Mouse (Mus musculus) WW6 (cell line): ENCODE data around the gene Ppp2r1b.

Source experiments
- DNase-seq: peaks from one replicate; pipeline ENCODE4 v3.0.0-alpha.2; 2013; ENCODE audit warnings: low read depth, low spot score

Ppp2r1b gene

DNA sequence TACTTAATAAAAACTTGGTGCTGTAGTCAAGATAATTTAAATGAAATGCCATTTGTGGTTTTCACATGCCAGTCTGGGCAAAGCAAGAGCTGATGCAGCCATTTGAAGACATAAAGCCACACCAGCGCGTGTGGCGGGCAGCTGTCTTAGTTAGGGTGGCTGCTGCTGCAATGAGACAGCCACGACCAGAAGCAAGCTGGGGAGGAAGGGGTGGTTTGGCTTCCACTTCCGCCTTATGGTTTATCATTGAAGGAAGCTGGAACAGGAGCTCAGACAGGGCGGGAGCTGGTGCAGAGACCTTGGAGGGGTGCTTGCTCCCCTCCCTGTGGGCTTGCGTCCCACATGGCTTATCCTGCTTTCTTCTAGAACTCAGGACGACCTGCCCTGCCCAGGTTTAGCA, 20.7 kb downstream of the Ppp2r1b start:
- no peak for DNase-seq

DNA sequence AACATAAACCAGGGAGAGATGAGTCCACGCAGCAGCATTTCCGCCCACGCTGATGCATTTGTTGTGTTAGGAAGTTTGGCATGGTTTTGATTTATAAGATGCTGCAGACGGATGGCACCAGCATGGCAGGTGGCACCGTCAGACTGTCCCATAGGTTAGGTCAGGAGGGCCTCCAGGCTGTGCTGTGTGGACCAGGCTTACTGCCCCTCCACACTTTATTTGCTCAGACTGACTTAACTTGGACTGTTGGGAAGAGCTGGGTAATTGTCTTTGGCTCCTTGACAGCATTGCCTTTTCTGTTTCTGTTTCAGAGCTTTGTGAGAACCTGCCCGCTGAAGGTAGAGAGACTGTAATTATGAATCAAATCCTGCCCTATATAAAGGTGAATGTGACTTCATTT, 21.9 kb downstream of the Ppp2r1b start:
- no peak for DNase-seq

DNA sequence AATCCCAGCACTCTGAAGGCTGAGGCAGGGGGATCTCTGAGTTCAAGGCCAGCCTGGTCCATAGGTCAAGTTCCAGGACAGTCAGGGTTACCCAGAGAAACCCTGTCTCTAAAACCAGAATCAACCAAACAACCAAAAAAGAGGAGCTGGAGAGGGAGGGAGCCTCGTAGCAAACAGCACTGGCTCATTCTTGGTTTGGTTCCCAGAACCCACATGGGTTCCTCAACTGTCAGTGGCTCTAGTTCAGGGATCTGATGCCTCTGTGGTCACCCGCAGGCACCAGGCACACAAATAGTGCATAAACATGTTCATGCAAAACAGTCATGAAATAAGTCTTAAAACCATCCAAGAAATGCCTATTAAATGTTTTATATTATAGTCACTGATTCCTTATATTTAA, 23.1 kb downstream of the Ppp2r1b start:
- no peak for DNase-seq

DNA sequence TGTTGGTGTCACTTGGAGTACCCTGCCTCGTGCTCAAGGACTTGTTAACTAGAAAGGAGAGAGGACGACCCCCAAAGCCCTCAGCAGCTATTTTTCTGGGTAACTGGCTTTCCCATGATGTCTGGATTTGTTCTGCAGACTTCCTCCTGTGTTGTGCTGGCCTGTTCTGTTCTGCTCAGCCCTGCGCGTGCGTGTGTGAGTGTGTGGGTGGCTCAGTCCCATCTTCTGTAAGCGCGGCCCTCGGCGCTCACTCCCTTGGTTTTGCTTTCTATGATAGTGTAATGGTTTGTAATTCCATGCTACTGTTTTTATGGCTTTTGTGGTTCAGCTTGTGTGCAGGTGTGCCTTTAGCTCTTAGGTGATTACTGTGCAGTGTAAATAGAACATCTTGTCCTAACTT, 28.1 kb downstream of the Ppp2r1b start:
- no peak for DNase-seq

DNA sequence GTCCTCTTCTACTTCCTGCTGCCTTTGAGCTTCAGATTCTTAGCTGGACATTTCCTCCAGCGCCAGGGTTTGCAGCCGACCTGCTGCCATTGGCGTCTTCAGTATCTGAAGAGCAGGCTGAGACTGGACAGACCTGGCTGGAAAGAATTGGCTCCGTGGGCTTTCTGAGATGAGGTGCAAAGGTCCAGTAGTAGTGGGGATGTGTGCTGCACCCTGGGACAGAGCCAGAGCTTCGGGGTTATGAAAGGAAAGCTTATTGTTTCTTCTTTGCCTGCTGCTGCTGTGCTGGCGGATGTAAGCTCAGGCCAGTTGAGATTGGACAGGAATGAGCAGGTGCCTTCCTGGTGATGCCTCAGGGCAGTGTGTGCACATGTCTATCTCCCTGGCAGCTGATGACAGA, 28.9 kb downstream of the Ppp2r1b start:
- DNase-seq: no peak

DNA sequence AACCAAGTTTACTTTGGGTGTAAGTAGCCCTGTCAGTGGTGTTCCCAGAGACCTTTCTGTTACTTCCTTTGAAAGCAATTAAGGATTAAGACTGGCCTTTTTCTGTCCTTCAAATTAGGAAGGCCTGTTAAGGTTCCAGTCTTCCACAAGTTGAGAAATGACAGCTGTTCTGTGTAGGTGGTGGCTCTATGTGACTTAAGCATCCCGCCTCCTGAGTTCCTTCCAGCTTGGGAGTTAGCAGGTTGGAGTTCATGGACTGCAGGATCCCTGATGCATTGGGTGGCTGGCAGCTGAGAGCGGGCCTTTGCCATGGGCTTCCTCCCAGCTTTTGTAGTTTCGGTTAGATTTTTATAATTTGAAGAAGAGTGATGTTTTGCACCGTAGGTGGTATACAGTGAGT, 30.4 kb downstream of the Ppp2r1b start:
- DNase-seq: no peak

DNA sequence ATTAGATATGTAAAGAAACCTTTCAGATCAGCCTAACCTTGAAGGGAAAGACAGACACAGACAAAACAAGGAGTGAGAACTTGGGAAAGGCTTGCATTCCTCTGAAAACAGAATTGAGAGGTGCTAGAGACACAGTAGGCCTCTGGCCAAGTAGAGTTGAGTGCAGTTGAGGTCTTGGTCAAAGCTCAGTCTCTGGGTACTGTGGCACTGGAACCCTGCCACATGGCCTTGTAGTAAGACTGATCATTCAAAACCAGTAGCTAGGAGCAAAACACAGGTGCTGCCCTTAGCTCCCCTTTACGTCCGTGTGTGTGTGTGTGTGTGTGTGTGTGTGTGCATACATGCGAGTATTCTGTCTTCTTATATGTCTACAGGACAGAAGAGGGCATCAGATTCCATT, 31.2 kb downstream of the Ppp2r1b start:
- DNase-seq: no peak

DNA sequence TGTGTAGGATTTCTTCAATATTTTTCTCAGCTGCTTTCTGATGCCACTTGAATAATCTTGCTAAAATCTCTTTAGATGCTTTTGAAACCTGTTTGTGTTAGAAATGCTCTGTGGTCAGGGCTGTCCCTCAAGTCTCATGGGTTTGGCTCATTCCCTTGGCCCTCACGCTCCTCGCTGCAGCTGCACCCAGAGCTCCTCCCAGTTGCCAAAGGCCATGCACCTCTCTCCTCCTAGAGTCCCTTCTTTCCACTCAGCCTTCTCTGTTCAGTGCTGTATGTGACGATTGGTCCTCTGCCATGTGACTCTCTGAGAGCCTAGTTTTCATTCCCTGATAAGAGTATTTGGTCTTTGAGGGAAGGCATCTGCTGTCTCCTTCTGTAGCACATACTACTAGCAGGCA, 32.3 kb downstream of the Ppp2r1b start:
- no peak for DNase-seq

DNA sequence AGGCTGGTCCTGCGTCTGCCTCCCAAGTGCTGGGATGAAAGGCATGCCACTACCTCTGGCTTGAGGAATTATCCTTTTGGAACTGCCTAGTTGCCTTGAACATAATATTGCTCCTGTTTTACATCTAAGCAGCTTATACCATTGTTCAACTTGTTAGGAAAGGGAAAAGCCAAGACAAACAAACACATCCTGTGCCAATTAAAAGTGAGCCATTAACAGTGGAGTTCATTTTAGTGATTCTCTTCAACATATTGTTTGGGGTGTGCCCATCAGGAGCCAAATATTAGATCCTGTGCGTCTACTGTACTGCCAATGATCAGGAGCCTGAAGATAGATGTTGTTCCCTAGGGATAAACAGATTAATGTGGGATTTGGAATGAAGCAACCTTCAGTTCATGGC, 37.1 kb downstream of the Ppp2r1b start:
- no peak for DNase-seq

DNA sequence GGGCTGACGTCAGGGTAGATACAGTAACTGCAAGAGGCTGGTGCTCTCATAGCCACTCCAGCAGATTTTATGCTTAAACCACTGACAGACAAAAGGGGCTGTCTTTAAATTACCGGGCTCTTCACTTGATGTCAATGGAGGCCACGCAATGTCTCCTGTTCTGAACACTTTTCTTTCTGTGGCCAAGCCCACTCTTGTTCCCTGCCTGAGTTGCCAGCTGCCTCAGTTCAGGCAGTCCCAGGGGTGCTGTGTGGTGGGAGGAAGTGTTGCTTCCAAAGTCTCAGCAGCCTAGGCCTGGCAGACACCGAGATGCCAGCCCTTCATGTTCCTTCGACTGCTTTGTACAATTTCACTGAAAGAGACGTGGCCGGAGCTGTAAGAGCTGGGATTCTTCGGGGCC, 39.0 kb downstream of the Ppp2r1b start:
- DNase-seq: no peak

DNA sequence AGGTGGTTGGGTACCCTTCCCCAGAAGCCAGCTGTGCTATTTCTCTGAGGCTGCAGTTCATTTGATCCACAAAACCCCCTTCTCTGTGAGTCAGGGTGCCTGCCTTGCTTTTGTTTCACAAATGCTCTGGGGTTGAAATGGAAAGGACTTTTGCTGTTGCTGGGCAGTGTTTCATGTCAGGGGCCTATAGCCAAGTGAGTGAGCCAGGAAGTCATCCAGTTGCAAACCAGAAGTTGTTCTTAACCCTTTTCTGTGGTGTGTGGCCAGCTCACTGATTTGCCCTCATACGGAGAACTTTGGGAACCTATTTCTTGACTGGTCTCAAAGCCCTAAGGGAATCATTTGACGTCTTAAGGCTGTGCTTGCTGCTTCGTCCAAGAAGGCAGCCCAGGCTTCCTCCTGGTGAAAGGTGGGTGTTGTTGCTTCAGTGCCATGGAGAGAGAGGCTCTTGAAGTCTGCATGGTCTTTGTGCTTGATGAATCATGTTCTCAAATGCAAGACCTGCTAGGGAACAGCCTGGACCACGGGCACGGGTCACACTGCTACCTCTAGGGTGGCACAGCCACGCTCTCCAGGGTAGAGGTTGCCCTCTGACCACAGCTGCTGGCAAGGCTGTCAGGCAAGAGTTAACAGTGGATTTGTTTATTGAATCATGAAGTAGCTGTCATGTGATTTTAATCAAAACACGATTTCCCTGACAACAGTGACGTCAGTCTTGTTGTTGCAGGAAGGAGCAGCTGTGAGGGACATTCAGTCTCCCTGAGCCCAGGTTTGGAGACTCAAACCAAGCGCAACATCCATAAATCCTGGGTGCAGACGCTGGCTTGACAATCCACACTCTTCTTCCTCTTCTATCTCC, 39.9 kb downstream of the Ppp2r1b start:
- DNase-seq: no peak

DNA sequence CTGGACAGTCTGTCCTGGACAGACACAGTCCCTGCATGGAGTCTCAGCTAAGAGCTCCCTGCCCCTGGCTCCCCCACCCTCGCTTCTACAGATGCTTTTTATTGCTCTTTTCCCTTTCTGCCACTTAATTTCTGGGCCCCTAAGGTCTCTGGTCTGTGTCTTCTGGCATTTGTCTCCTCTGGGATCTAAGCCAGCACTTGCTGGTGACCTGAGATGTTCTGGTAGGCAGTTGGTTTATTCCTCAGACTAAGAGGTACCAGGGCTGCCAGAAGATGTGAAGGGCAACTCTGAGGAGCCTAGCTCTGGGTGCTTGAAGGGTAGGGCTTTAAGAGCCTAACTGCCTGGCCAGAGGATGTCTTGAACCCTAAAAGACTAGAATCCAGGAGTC, 40.5 kb downstream of the Ppp2r1b start:
- no peak for DNase-seq

DNA sequence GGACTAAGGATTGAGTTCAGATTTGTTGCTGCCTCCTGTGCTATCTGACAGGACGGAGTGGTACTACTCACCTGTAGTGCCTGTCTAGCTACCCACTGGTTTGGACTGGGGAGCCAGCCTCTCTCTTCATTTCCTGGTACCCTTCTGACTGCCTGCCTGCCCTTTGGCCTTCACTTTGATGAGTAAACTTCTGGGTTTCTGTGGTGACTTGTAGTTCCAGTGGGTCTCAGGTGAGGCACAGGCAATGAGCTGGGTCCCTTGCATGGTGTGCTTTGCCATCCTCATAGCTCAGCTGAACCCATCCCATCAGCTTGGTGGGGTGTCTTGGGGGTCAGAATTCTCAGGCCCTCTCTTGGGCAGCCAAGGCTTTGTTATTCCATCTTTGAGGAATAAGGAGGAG, 41.8 kb downstream of the Ppp2r1b start:
- DNase-seq: no peak

DNA sequence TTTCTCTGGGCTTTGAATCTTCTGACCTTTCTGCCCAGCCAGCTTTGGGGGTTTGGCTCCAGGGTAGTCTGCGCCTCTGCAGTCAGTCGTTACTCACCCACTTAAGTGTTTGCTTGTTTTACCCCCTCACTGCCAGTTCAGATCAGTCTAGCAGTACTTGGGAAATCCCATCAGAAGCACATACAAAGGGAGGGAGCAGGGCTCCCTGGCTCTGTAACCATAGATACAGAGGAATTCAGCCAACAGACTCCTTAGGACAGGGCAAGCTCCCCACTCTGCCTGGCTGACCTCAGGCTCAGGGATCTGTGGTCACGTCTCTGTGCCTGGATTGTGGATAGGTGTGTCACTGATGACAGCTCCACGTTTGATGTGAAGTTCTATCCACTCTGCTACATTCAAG, 42.2 kb downstream of the Ppp2r1b start:
- no peak for DNase-seq

DNA sequence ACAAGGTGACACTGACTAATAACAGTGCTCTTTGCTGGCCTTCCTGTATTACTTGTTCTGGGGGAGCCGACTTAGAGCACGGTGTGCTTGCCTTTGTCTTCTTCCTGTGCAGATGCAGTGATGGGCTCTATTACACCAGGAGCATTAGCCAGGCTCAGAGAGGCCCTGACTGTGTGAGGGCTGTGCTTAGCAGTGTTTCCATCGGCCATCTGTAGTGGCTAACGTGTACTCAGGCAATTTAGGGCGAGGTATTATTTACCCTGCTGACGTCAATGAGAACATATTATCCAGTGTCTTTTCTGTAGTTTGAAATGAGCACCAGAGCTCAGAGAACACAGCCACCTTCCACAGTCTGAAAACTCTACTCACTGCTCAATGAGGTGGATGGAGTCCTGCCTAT, 44.1 kb downstream of the Ppp2r1b start:
- no peak for DNase-seq

DNA sequence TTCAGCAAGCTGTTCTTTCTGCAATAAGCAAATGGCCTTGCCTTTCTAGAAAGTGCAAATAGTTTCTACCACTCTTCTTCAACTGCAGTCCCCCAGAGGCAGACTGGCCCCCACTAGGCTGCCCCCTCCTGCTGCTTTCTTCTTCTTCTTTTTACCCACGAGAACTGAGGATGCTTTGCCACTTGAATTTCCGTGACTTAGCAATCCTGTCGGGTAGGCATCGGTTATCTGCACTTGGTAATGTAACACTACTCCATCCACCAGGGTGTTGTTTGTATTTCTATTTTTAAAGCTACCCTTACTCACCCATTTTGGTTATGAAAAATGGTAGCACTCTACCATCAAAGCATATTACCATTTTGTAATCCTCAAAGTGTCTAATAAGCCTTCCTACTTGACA, 44.9 kb downstream of the Ppp2r1b start:
- no peak for DNase-seq

DNA sequence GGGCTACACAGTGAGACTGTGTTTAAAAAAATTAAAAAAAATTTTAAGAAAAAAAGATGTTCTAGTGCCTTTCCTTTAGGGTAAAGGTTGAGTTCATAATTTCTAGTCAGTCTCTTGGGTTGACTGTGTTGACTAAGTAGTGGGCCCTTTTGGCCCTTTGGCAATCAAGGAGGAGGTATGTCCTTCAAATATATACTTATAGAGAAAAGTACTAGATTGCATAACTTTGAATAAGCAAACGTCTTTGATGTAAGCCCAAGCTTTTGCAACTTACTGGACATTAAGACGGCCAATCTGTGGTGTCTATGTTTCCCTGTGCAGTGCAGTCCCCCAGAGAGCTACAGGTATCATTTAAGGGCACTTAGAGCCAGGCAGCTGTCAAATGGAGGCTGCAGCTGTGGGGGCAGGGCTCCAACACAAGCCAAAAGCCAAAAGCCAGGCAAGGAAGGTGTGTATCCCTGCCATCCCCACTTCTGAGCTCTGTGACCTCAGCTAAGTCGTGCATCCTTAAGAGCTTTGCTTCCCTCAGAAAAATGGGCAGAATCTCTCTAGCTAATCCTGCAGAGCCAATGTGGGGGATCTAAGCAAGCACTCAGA, 45.5 kb downstream of the Ppp2r1b start:
- no peak for DNase-seq

DNA sequence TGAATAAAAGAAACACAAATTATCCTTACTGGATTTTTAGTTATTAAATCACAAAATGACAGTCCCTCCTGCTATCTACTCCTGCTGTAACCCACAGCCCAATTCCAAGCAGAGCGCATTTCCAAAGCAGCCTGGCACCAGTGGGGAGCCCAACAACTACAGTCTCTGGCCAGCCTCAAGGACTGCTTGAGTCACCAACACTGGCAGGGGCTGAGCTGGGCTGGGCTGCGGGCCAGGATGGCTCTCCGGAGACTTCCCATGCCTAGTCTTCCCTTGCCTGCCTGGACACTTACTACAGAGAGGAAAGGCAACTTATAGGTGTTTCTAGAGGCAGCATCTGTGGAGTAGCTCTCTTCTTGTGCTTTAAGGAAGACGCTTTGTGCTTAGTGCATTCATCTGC, 48.6 kb downstream of the Ppp2r1b start:
- no peak for DNase-seq

DNA sequence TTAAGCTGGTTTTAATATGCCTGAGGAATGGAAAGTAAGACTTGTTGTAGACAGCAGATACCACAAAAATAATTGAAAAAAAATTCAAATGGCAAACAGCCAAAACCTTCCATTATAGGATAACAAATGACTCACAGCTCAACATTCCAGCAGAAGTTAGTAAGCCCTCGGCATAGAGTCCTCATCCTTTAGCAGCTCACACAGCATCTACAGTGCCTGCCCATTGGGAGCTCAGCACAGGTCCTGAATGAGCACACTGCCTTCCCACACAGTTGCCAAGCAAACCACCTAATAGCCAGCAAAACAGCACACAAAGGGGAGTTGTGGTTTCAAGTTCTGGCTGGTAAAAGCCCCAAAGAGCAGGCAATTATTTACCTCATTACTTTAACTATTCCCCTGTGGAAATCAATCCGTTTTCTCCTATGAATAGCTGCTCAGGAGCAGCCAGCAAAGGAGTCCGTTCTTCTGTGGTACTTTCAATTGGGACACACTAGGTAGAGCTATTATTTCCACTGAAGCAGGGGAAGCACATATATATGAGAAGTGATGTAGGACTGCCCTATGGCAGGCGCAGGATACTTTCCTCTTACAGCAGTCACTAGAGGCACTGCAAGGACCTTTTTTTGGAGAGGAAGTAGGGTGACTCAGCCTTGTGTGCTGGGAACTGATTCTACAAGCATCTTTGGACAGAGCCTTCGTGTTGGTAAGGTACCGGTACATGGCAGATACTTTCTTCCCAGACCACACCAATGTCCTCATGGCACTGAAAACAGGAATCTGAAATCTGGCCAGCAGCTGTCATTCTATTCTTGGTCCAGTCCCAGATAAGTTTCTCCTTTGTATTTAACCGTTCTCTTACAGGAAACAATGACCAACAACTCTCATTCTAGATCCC, 55.2 kb downstream of the Ppp2r1b start:
- DNase-seq: no peak

DNA sequence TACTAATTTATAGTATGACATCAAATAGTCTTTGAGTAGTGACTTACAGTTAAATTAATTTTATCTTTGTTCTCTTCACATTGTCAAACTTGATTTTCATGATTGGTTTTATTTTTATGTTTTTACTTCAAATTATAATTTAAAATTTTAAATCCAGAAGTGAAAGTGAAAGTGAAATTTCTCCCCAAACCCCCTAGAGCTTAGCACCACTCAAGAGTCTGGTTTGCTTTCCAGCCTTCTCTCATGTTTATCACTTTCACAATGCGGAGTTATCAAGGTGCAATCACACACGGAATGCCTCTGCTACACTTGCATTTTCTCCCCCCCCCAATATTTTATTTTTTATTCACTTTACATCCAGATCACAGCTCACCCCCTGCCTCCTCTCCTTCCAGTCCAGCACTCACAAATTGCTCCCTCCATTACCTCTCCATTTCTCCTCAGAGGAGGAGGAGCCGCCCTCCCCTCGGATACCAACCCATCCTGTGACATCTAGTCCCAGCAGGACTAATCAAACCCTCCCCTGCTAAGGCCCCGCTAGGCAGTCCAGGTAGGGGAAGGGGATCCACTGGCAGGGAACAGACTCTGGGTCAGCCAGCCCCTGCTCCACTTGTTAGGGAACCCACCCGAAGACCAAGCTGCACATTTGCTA, 59.2 kb downstream of the Ppp2r1b start:
- no peak for DNase-seq

DNA sequence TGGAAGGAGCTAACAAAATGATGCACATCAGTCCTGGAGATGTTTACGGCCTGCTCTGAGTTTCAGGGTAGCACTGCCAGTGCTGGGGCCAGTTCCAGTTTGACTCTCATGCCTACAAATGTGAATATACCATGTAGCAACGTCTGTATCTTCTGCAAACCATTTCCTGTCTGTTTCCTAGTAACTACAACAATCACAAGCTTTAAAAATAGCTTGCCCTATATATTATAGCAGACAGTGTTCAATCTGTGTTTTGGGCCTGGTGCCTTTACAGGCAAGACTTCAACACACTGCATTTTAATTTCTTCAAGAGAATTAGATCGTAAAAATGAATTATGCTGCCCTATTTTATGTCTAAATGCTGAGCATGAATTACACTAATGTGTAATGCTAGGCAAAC, 60.2 kb downstream of the Ppp2r1b start:
- DNase-seq: no peak
